Mouse (Mus musculus) liver, embryonic 12.5 days (tissue): ENCODE results near the gene Unc13b. TPM values are rescaled to one million over a fixed set of nuclear protein-coding genes. Genes with fewer than 3 reads are reported as not detected.

ENCODE experiments used
- ATAC-seq: fragments of 200-750 bp; cut with Nextera tagmentation; 2 replicates; pipeline ENCODE4 v1.8.0; 2017; ENCODE audit warnings: moderate number of reproducible peaks, mild to moderate bottlenecking, moderate library complexity
- H3K27ac ChIP-seq: fragments of 300-500 bp; sonication (generic); 2 replicates; pipeline ENCODE4 v1.5.1; 2016; ENCODE audit warnings: mild to moderate bottlenecking
- H3K27me3 ChIP-seq: fragments of 300-500 bp; sonication (generic); replicated peaks from 2 replicates; pipeline ENCODE4 v1.6.1; 2016; ENCODE audit warnings: mild to moderate bottlenecking, moderate library complexity
- H3K36me3 ChIP-seq: fragments of 300-500 bp; sonication (generic); 2 replicates; pipeline ENCODE4 v1.6.1; 2016; ENCODE audit warnings: mild to moderate bottlenecking, moderate library complexity
- H3K4me1 ChIP-seq: fragments of 300-500 bp; sonication (generic); 2 replicates; pipeline ENCODE4 v1.6.1; 2016
- H3K4me2 ChIP-seq: fragments of 300-500 bp; sonication (generic); 2 replicates; pipeline ENCODE4 v1.6.1; 2016; ENCODE audit warnings: mild to moderate bottlenecking, moderate library complexity
- H3K4me3 ChIP-seq: fragments of 300-500 bp; sonication (generic); 2 replicates; pipeline ENCODE4 v1.5.1; 2016; ENCODE audit warnings: mild to moderate bottlenecking, moderate library complexity
- H3K9ac ChIP-seq: fragments of 300-500 bp; sonication (generic); 2 replicates; pipeline ENCODE4 v1.6.1; 2016; ENCODE audit warnings: mild to moderate bottlenecking, moderate library complexity
- H3K9me3 ChIP-seq: fragments of 300-500 bp; sonication (generic); replicated peaks from 2 replicates; pipeline ENCODE4 v1.6.1; 2016; ENCODE audit warnings: mild to moderate bottlenecking, moderate library complexity
- WGBS: fragments of 180-500 bp; shearing (Covaris S2); methylation state at CpG from one replicate; pipeline ENCODE4 v1.1.7; 2016; ENCODE audit not compliant: insufficient replicate concordance; 5-methylcytosine and 5-hydroxymethylcytosine counted together
- polyA plus RNA-seq: library from polyadenylated mRNA; unstranded; fragments of >200 nt; fragmentation: Nextera tagmentation; extraction: Ambion mirVana; gene quantifications from 2 replicates; pipeline ENCODE4 v1.2.1, GENCODE M21; 2016

The Unc13b gene
- polyA plus RNA-seq, 1 experiment from 2014 or later, result 0.91 TPM

GRCm38 (mm10) chr4:43205571-43205970 lies 146.8 kb downstream of the Unc13b start:
- Histone ChIP-seq H3K27me3 (no peaks in the 10 kb centered on the region), H3K4me2 (no peak overlapping the region), H3K4me1 (no peaks in the 10 kb centered on the region), H3K9me3 (no peaks in the 10 kb centered on the region; the same call in 1 of the 2 replicates), H3K36me3 (no peaks in the 10 kb centered on the region), H3K27ac (no peak overlapping the region), H3K9ac (no peak overlapping the region), H3K4me3 (no peak overlapping the region)
- ATAC-seq, result no peak
- WGBS, result 57% methylated on average over 4 of the region's 4 CpGs

- Histone ChIP-seq H3K4me2 (no peak overlapping the region), H3K27ac (no peak overlapping the region), H3K4me1 (no peaks in the 10 kb centered on the region), H3K4me3 (no peak overlapping the region), H3K27me3 (no peaks in the 10 kb centered on the region), H3K36me3 (no peaks in the 10 kb centered on the region), H3K9me3 (no peaks in the 10 kb centered on the region), H3K9ac (no peak overlapping the region)
- no peak for ATAC-seq
- 48% methylated on average over 5 of the region's 5 CpGs for WGBS
Observed at GRCm38 (mm10) chr4:43206989-43207388, 148.2 kb downstream of the Unc13b start.

GRCm38 (mm10) chr4:43209081-43209579 lies 150.4 kb downstream of the Unc13b start:
- 13% methylated on average over 8 of the region's 8 CpGs for WGBS
- Histone ChIP-seq H3K27me3 (no peaks in the 10 kb centered on the region), H3K4me2 (peak overlapping the region; percentile 18; the same call in 1 of the 2 replicates), H3K9me3 (no peaks in the 10 kb centered on the region), H3K9ac (no peak overlapping the region), H3K4me3 (no peak overlapping the region), H3K27ac (no peak overlapping the region), H3K36me3 (no peaks in the 10 kb centered on the region), H3K4me1 (no peaks in the 10 kb centered on the region)
- no peak for ATAC-seq

DNA sequence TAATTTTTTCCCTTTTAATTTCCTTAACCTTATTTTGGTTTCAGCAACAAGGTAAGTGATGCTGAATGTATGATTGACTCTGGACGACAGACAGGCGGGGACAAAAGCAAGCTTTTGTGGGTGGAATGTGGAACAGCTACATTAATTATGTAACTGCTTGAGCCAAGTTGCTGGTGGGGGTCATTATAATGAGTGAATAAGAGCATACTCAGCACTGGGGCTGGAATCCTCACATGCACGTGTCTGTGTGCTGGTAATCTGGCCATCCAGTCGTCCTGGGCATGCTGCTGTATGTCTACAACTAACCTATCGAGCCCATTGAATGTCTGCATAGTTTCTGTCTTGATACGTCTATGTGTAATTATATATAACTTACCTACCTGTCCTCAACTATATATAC lies 150.9 kb downstream of the Unc13b start:
- Histone ChIP-seq H3K9ac (no peak overlapping the region), H3K9me3 (no peaks in the 10 kb centered on the region), H3K4me1 (no peaks in the 10 kb centered on the region), H3K4me2 (no peak overlapping the region), H3K27me3 (no peaks in the 10 kb centered on the region), H3K27ac (no peak overlapping the region), H3K36me3 (no peaks in the 10 kb centered on the region), H3K4me3 (no peak overlapping the region)
- ATAC-seq, result no peak
- WGBS, result 49% methylated on average over 6 of the region's 6 CpGs

- 42% methylated on average over 3 of the region's 3 CpGs for WGBS
- Histone ChIP-seq H3K27ac (no peak overlapping the region), H3K9ac (no peak overlapping the region), H3K4me2 (no peak overlapping the region), H3K9me3 (no peaks in the 10 kb centered on the region), H3K4me3 (no peak overlapping the region), H3K27me3 (no peaks in the 10 kb centered on the region), H3K36me3 (no peaks in the 10 kb centered on the region), H3K4me1 (no peaks in the 10 kb centered on the region)
- ATAC-seq, result no peak
Observed at GRCm38 (mm10) chr4:43216491-43216890, 157.7 kb downstream of the Unc13b start.

- no peaks in the 10 kb centered on the region for H3K27me3 ChIP-seq
- WGBS, result 68% methylated on average over 1 of the region's 1 CpGs
- no peak overlapping the region for H3K4me2 ChIP-seq
- no peaks in the 10 kb centered on the region for H3K9me3 ChIP-seq
- no peak for ATAC-seq
- H3K27ac ChIP-seq, result no peak overlapping the region
- no peaks in the 10 kb centered on the region for H3K36me3 ChIP-seq
- no peak overlapping the region for H3K9ac ChIP-seq
- H3K4me3 ChIP-seq, result no peak overlapping the region
- no peaks in the 10 kb centered on the region for H3K4me1 ChIP-seq
Observed at GRCm38 (mm10) chr4:43217997-43218396, 159.2 kb downstream of the Unc13b start.

DNA sequence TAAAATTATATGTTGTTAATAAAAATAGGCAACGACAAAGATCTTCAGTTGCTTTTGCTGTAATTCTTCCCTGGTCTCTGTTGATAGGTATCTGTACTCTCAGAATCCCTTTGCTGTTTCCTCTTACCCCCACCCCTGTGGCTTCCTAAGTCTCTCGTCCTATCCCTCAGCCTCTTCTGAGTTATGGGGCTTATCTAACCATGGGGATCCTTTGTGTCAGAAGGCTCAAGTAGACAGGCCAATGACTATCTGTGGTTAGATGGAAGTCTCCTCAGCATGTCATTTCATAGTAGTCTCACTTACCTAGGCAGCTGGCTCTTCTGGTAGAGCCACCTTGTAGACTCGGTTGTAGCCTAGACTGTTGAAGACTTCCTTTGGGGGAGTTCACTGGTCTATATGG lies 173.1 kb downstream of the Unc13b start:
- Histone ChIP-seq H3K9ac (no peak overlapping the region), H3K27me3 (no peaks in the 10 kb centered on the region), H3K4me2 (no peak overlapping the region), H3K9me3 (no peaks in the 10 kb centered on the region), H3K36me3 (no peaks in the 10 kb centered on the region), H3K4me1 (no peaks in the 10 kb centered on the region), H3K27ac (no peak overlapping the region), H3K4me3 (no peak overlapping the region)
- 40% methylated on average over 3 of the region's 3 CpGs for WGBS
- ATAC-seq, result no peak

DNA sequence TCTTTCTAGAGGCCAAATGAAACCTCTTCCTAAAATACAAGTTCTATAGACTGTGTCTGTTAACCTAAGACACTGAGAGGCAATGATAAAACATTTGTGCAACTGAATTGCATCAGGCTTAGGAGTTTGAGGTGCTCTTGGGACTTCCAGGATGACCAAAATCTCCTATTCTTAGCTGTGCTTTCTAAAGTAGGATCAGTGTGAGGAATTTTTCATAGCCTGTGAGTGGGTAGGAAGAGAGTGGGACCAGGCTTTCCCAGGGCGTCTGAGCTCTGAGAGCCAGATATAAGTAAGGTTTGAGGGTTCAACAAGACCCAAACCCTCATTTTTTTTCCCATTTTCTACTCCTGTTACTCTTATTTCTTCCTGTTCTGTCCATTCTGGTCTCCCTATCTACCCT lies 174.2 kb downstream of the Unc13b start:
- Histone ChIP-seq H3K9me3 (no peaks in the 10 kb centered on the region), H3K36me3 (no peaks in the 10 kb centered on the region), H3K4me1 (no peaks in the 10 kb centered on the region), H3K4me3 (no peak overlapping the region), H3K4me2 (no peak overlapping the region), H3K27me3 (no peaks in the 10 kb centered on the region), H3K9ac (no peak overlapping the region), H3K27ac (no peak overlapping the region)
- 73% methylated on average over 1 of the region's 1 CpGs for WGBS
- no peak for ATAC-seq

DNA sequence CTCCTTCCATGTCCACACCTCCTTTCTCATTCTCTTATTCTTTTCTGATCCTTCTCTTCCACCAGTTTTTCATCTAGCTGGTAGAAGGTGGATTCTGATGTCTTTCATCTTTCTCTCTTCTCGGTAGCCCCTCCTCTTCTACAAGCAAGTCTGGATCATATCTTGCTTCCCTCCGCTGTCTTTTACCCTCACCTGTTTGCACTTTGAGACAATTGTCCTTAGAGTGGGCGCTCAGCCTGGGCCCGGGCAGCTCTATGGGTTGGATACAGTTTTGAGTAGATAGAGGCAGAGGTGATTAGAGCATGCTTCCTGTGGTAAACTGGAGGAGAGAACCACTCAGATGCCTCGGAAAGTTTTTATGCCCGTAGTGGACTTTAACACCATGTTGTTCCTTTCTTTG lies 174.7 kb downstream of the Unc13b start:
- no peak overlapping the region for H3K27ac ChIP-seq
- no peak for ATAC-seq
- H3K9me3 ChIP-seq, result no peaks in the 10 kb centered on the region
- no peaks in the 10 kb centered on the region for H3K4me1 ChIP-seq
- 65% methylated on average over 6 of the region's 6 CpGs for WGBS
- H3K9ac ChIP-seq, result no peak overlapping the region
- no peak overlapping the region for H3K4me3 ChIP-seq
- no peak overlapping the region for H3K4me2 ChIP-seq
- H3K36me3 ChIP-seq, result no peaks in the 10 kb centered on the region
- no peaks in the 10 kb centered on the region for H3K27me3 ChIP-seq

DNA sequence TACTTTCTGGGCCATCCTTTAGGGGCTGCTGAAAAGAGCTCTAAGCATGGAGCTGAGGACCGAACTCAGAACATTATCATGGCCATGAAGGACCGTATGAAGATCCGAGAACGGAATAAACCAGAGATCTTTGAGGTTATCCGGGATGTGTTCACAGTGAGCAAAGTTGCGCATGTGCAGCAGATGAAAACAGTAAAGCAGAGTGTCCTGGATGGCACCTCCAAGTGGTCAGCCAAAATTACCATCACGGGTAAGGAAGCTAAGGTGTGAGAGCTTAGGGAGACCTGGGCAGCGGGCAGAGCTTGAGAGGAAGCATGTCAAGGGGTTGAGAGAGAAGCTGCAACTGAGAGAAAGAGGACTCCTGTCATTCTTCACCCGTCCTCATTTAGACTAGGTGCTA lies 178.1 kb downstream of the Unc13b start:
- WGBS, result 71% methylated on average over 9 of the region's 9 CpGs
- no peak overlapping the region for H3K4me3 ChIP-seq
- no peaks in the 10 kb centered on the region for H3K27me3 ChIP-seq

GRCm38 (mm10) chr4:43240716-43241115 lies 182.0 kb downstream of the Unc13b start:
- H3K4me3 ChIP-seq, result no peak overlapping the region
- H3K4me1 ChIP-seq, result no peaks in the 10 kb centered on the region

More for the DNA sequence above, 178.1 kb downstream of the Unc13b start:
- Histone ChIP-seq H3K36me3 (no peaks in the 10 kb centered on the region), H3K27ac (no peak overlapping the region), H3K9ac (no peak overlapping the region), H3K4me2 (no peak overlapping the region), H3K9me3 (no peaks in the 10 kb centered on the region), H3K4me1 (no peaks in the 10 kb centered on the region)
- ATAC-seq, result no peak

DNA sequence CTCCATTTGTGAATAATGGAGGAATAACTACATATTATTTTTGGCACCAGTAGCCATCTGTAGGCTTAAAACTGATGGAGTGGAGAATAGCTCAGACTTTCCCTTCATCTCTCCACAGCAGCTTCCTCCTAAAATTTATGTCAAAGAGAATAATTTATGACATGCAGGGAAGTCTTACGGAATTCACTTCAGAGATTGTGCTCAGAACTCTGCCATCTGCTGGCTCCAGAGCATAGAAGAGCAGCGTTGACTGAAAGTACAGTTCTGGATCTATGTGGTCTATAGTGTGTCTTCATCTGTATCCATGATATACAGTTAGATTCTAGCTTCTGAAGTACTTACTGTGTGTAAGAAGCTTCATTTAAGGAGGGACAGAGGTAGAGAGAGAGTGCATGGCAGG lies 185.3 kb downstream of the Unc13b start:
- no peak overlapping the region for H3K4me2 ChIP-seq
- ATAC-seq, result no peak
- no peaks in the 10 kb centered on the region for H3K9me3 ChIP-seq
- WGBS, result 53% methylated on average over 2 of the region's 2 CpGs
- no peak overlapping the region for H3K9ac ChIP-seq
- no peak overlapping the region for H3K4me3 ChIP-seq
- no peaks in the 10 kb centered on the region for H3K36me3 ChIP-seq
- H3K27me3 ChIP-seq, result no peaks in the 10 kb centered on the region
- no peaks in the 10 kb centered on the region for H3K4me1 ChIP-seq
- H3K27ac ChIP-seq, result no peak overlapping the region

More at GRCm38 (mm10) chr4:43240716-43241115, 182.0 kb downstream of the Unc13b start:
- no peak for ATAC-seq
- Histone ChIP-seq H3K27me3 (no peaks in the 10 kb centered on the region), H3K36me3 (no peaks in the 10 kb centered on the region), H3K27ac (no peak overlapping the region), H3K9me3 (no peaks in the 10 kb centered on the region), H3K9ac (no peak overlapping the region), H3K4me2 (no peak overlapping the region)
- 41% methylated on average over 1 of the region's 1 CpGs for WGBS

- Histone ChIP-seq H3K9ac (no peak overlapping the region), H3K4me1 (no peaks in the 10 kb centered on the region), H3K36me3 (no peaks in the 10 kb centered on the region), H3K27ac (no peak overlapping the region), H3K27me3 (no peaks in the 10 kb centered on the region), H3K9me3 (no peaks in the 10 kb centered on the region), H3K4me3 (no peak overlapping the region), H3K4me2 (no peak overlapping the region)
- 61% methylated on average over 4 of the region's 4 CpGs for WGBS
- ATAC-seq, result no peak
Observed at GRCm38 (mm10) chr4:43245776-43246175, 187.0 kb downstream of the Unc13b start.
